Mouse (Mus musculus) ES-Bruce4 (cell line): Measurements from ENCODE around the gene Gucy2g. TPM values are rescaled to one million over a fixed set of nuclear protein-coding genes. Genes with fewer than 3 reads are reported as not detected.
"Not testable (repeated sequence)": the region's sequence is repeated elsewhere in the genome, so short reads cannot be mapped to it uniquely, and the experiment has no call there.

Experiments used
- H3K27ac ChIP-seq: 2 replicates; pipeline ENCODE4 v1.5.1; 2012; ENCODE audit warnings: low read length, inconsistent platforms; ENCODE audit not compliant: insufficient read depth
- H3K27me3 ChIP-seq: 2 replicates; pipeline ENCODE4 v1.6.1; 2012; ENCODE audit warnings: mild to moderate bottlenecking, low read length, inconsistent platforms; ENCODE audit not compliant: control insufficient read depth, poor library complexity, insufficient read depth, severe bottlenecking
- H3K36me3 ChIP-seq: 2 replicates; pipeline ENCODE4 v1.6.1; 2012; ENCODE audit warnings: inconsistent platforms, mild to moderate bottlenecking, low read length, moderate library complexity; ENCODE audit not compliant: control insufficient read depth, poor library complexity, insufficient read depth, severe bottlenecking
- H3K4me1 ChIP-seq: one replicate; pipeline ENCODE4 v1.8.1; 2011; ENCODE audit warnings: low read length; ENCODE audit not compliant: control insufficient read depth, insufficient read depth
- H3K4me3 ChIP-seq: 2 replicates; pipeline ENCODE4 v1.5.1; 2011; ENCODE audit warnings: low read depth, mild to moderate bottlenecking, low read length
- H3K9ac ChIP-seq: 2 replicates; pipeline ENCODE4 v1.6.1; 2012; ENCODE audit warnings: low read depth, mild to moderate bottlenecking, inconsistent platforms; ENCODE audit not compliant: poor library complexity, severe bottlenecking
- H3K9me3 ChIP-seq: replicated peaks from 2 replicates; pipeline ENCODE4 v1.6.1; 2012; ENCODE audit warnings: mild to moderate bottlenecking, low read length, inconsistent platforms; ENCODE audit not compliant: control insufficient read depth, poor library complexity, insufficient read depth, severe bottlenecking
- CTCF ChIP-seq: IDR thresholded peaks from one replicate; pipeline ENCODE4 v1.8.1; 2011; ENCODE audit warnings: low read depth, low read length
- EP300 ChIP-seq: IDR thresholded peaks from 2 replicates; pipeline ENCODE4 v1.6.1; 2011; ENCODE audit warnings: low read depth, low read length; ENCODE audit not compliant: insufficient read depth
- POLR2A ChIP-seq: IDR thresholded peaks from one replicate; pipeline ENCODE4 v1.8.1; 2011; ENCODE audit warnings: low read length; ENCODE audit not compliant: insufficient read depth
- polyA plus RNA-seq: library from polyadenylated mRNA; stranded (reverse); fragments of >200 nt; gene quantifications from 2 replicates; pipeline ENCODE4 v1.2.4, GENCODE M21; 2011; ENCODE audit warnings: low read depth; ENCODE audit not compliant: missing spikeins, insufficient read depth, insufficient read length

Gucy2g gene
- polyA plus RNA-seq, 1 experiment: 0.25 TPM

DNA sequence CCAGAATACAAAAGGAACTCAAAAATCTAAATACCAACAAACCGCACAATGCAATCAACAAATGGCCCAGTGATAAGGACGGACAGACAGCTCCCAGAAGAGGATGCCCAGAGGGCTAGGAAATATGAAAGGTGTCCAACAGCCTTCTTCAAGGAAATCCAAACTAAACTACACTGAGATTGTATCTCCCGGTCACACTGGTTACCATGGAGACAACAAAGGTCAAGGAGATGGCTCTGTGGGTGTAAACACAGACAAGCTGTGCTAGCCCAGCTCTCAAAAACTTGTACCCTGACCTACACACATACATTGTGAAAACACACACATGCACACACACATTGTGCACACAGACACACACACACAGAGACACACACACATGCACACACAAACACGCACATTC is 78.8 kb downstream of the Gucy2g start:
- Histone ChIP-seq H3K4me3 (no peak overlapping the region), H3K27ac (no peak overlapping the region), H3K9me3 (no peaks in the 10 kb centered on the region), H3K4me1 (no peaks in the 10 kb centered on the region), H3K36me3 (no peaks in the 10 kb centered on the region), H3K27me3 (no peaks in the 10 kb centered on the region), H3K9ac (no peak overlapping the region)
- TF ChIP-seq EP300 (no peak), CTCF (no peak), POLR2A (no peak)

DNA sequence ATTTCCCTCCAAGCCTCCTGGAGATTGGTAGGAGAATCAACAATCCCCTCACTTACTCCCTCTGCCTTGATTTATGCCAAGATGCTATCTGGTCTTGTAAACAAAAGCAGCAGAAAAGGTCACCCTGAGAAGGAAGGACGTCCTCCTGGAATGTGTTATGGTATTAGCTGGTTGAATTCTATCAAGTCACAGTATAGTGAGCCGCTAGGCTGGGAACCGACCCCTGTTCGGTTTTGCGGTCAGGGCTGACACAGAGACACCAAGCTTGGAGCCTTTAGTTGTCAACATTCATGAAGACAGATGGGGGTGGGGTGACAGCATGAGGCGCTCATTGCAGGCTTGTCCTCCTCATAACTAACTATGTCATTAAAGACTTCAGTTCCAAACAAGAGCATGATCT is 81.2 kb downstream of the Gucy2g start:
- no peak overlapping the region for H3K27ac ChIP-seq
- H3K36me3 ChIP-seq: no peaks in the 10 kb centered on the region
- no peak for TF ChIP-seq EP300
- TF ChIP-seq POLR2A: no peak
- TF ChIP-seq CTCF: no peak
- H3K27me3 ChIP-seq: no peaks in the 10 kb centered on the region
- no peak overlapping the region for H3K9ac ChIP-seq
- H3K9me3 ChIP-seq: no peaks in the 10 kb centered on the region
- H3K4me1 ChIP-seq: no peaks in the 10 kb centered on the region
- no peak overlapping the region for H3K4me3 ChIP-seq

GRCm38 (mm10) chr19:55158606-55159005 is 82.4 kb downstream of the Gucy2g start:
- Histone ChIP-seq H3K27me3 (no peaks in the 10 kb centered on the region), H3K9me3 (no peaks in the 10 kb centered on the region), H3K9ac (no peak overlapping the region), H3K4me1 (no peaks in the 10 kb centered on the region), H3K4me3 (no peak overlapping the region), H3K27ac (no peak overlapping the region), H3K36me3 (no peaks in the 10 kb centered on the region)
- no peak for TF ChIP-seq EP300
- TF ChIP-seq CTCF: no peak
- no peak for TF ChIP-seq POLR2A

- TF ChIP-seq POLR2A (no peak), CTCF (no peak), EP300 (no peak)
- H3K27me3 ChIP-seq: no peaks in the 10 kb centered on the region
- H3K36me3 ChIP-seq: no peaks in the 10 kb centered on the region
- no peak overlapping the region for H3K9ac ChIP-seq
- no peaks in the 10 kb centered on the region for H3K9me3 ChIP-seq
- no peak overlapping the region for H3K4me3 ChIP-seq
- H3K4me1 ChIP-seq: no peaks in the 10 kb centered on the region
- H3K27ac ChIP-seq: no peak overlapping the region
These were observed 84.0 kb downstream of the Gucy2g start for GRCm38 (mm10) chr19:55157029-55157428.

DNA sequence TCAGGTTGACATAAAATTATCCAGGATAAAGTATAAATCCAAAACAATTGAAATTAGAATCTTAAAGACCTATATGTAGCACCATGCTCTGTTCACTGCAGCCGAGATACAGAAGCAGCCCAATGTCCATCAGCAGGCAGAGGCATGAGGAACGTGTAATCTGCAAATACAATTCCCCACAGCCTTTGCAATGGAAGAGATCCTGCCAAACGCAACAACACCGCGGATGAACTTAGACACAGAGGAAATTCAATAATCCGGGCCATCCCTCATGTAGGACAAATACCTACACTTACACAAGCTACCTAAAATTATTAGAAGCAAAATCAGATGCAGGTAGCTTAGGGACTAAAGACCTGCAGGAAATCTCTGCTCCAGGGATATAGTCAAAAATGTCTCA is 88.1 kb downstream of the Gucy2g start:
- TF ChIP-seq POLR2A (no peak), EP300 (no peak), CTCF (no peak)
- no peak overlapping the region for H3K4me3 ChIP-seq
- no peaks in the 10 kb centered on the region for H3K9me3 ChIP-seq
- H3K4me1 ChIP-seq: no peaks in the 10 kb centered on the region
- no peak overlapping the region for H3K9ac ChIP-seq
- H3K36me3 ChIP-seq: no peaks in the 10 kb centered on the region
- H3K27me3 ChIP-seq: no peaks in the 10 kb centered on the region
- H3K27ac ChIP-seq: no peak overlapping the region

GRCm38 (mm10) chr19:55152274-55152673 is 88.8 kb downstream of the Gucy2g start:
- H3K4me1 ChIP-seq, H3K9ac ChIP-seq, H3K4me3 ChIP-seq, H3K9me3 ChIP-seq, H3K36me3 ChIP-seq, H3K27me3 ChIP-seq, H3K27ac ChIP-seq: not testable (repeated sequence)
